Mouse (Mus musculus): ENCODE measurements around the gene Cpsf3.

GRCm38 (mm10) chr12:21324101-21324500 is 38.9 kb downstream of the Cpsf3 start:
- TF ChIP-seq CTCF (IDR thresholded peaks at IDR 0.05; ENCODE audit: low read depth, low read length) (no peak), POLR2A (IDR thresholded peaks at IDR 0.05; ENCODE audit: extremely low read depth, insufficient read depth, low read length) (no peak)

All from liver, adult 2 months (tissue).